Mouse (Mus musculus) MEL-GATA-1-ER (cell line): ENCODE results near the gene Asgr1.
"Not testable (repeated sequence)": the region's sequence is repeated elsewhere in the genome, so short reads cannot be mapped to it uniquely, and the experiment has no call there.

ENCODE experiments used
- DNase-seq: peaks from one replicate; pipeline ENCODE4 v3.0.0-alpha.2; 2012; ENCODE audit warnings: low read depth; ENCODE audit errors: extremely low read depth

The Asgr1 gene

DNA sequence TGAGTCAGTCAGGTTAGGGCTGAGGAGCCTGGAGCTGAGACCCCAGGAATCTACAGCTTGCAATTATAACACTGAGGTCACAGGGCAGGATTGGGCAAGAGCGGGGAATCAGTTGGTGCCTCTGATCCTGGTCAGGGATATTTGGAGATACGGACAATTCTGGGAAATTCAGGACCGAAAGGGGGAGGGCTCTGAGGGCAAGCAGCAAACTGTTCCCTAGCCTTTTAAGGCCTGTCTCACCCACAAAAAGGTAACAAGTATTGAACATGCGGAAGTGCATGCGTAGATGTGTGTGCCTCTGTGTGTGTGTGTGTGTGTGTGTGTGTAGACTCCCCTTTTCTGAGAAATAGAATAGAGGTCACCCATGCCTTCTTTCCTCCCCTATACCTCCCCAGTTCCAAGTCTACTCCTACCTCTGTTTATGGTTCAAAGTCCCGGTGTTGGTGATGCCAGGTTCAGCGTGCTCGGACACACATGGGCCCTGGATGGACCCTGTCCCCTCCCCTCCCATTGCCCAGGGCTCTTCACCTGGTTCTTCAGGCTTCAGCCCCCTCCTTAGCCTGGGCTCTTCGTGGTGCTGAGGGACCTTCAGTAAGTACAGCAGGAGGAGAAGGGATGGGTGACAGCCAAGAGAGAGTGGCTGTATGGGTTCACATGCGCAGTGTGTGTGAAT is at the start of gene Asgr1:
TSS of gene Asgr1 (plus strand) at position 188 of the 673 bp plus-strand sequence.
- DNase-seq, result no peak

- DNase-seq, result no peak
Observed at GRCm38 (mm10) chr11:70005521-70005920, 48.4 kb upstream of the Asgr1 start.

- no peak for DNase-seq
Observed at GRCm38 (mm10) chr11:70010033-70010432, 43.9 kb upstream of the Asgr1 start.

- DNase-seq, result no peak
Observed at GRCm38 (mm10) chr11:70010548-70010947, 43.3 kb upstream of the Asgr1 start.

- no peak for DNase-seq
Observed at GRCm38 (mm10) chr11:70010961-70011360, 42.9 kb upstream of the Asgr1 start.

DNA sequence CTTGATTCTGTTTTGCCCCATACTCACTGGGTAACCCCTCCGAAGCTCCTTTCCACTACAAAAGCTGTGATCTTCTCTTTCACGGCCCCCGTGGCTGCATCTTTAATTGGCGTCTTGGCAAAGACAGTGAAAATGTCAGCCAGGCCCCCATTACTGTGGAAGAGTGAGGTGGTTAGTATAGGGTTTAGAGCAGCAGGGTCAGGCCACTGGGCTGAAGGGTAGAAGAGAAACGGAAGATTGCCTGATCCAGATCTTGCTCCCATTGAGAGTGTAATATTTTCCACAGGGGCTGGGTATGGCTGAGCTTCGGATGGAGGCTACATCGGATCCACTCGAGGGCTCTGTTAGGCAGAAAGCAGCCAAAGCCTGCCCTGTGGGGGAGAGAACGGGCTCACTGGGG is 41.0 kb upstream of the Asgr1 start:
- no peak for DNase-seq

GRCm38 (mm10) chr11:70013408-70013807 is 40.5 kb upstream of the Asgr1 start:
- no peak for DNase-seq

DNA sequence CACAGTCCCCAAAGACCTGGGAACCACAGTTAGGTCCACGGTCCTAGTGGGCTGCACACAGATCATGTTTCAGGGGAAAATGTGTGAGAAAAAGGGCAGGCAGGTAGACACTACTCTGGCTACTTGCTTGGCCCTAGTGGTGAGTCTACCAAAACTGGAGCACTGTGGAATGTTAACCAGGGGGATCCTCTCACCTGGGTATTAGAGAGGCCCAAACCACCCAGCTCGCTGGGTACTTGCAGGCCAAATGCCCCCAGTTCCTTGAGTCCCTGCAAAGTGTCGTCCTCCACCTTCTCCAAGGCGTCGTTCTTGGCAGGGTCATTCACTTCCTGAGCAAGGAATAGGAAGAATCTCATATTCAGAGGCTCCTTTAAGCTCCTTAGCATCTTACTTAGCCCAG is 39.8 kb upstream of the Asgr1 start:
- no peak for DNase-seq

DNA sequence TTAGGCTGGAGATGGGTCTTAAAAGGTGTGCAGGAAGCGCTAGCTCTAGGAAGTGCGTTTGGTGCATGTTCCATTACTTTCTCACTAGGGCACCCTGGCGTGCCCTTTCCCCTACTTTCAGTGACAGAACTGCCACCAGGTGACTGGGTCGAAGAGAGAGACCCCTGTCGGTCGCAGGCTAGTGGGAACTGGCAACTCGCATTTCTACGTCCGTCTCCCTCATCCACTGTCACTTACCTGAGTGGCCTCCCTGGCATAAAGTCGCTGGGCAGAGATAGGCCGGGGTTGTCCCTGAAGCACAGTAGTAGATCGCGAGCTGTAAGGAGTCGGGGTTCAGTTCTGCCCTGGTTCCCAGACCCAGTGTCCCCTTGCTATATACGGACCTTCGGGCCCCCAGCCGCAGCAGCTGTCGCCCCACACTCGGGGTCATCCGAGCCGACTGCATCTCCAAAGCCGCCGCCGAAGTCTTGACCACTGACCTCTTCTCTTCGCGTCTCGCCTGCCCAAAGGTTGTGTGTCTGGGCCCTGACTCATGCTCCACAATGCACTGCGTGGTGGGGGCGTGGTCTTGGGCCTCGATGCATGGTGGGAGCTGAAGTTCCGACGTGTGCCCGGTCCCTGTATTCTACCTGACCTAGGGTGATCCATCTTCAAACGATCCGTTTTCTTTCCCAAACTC is 38.9 kb upstream of the Asgr1 start, which contains the start of gene Acadvl:
TSS of gene Acadvl (minus strand) at position 532 of the 679 bp plus-strand sequence.
- DNase-seq, result no peak

- DNase-seq, result no peak
Observed at GRCm38 (mm10) chr11:70015677-70016076, 38.2 kb upstream of the Asgr1 start.

DNA sequence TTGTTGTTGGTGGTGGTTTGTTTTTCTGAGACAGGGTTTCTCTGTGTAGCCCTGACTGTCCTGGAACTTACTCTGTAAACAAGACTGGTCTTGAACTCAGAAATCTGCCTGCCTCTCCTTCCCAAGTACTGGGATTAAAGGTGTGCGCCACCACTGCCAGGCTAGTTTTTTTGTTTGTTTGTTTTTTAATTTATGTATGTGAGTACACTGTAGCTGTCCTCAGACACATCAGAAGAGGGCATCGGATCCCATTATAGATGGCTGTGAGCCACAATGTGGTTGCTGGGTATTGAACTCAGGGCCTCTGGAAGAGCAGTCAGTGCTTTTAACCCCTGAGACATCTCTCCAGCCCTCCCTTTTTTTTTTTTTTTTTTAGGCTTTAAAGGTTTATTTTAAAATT is 37.7 kb upstream of the Asgr1 start:
- not testable (repeated sequence) for DNase-seq

GRCm38 (mm10) chr11:70016669-70017068 is 37.2 kb upstream of the Asgr1 start, which contains the start of gene Dlg4:
Gene Dlg4 (plus strand): TSS chr11:70016942.
- no peak for DNase-seq

GRCm38 (mm10) chr11:70017199-70017767 is 36.6 kb upstream of the Asgr1 start:
- no peak for DNase-seq

DNA sequence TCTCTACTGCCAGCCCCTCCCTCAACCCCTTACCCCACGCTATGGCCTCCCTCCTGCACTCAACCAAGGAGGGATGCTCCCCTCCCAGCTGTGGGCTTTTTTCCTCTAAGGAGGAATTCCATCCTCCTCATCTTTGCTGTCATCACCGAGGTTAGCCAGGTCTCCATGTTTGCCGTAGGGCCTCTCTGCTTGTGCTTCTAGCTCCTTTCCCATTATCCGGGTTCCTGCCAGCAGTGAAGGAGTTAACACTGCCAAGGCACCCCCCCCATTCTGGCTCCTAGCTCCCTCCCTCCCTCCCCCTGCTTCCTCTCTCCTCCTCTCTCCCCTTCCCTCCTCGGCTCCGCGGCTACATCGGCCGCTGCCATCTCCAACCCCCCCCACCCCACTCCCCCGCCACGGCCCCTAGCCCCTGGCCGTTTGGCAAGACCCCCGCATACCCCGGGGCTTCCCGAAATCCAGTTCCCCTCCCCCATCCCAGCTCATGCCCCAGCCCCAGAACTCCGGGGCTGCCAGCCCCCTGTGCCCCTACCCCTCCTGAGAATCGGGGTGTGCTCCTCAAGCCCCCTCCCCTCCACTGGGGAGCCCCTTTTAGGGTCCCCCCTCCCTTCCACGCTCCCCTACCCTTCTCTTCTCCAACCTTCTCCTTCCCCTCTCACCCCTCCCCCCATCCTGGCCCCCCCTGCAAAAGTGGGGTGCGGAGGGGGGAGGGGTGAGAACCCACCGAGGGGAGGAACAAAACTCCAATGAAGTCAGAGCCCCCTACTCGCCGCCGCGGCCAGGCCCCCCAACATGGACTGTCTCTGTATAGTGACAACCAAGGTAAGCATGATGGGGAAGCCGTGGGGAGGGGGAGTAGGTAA is 35.5 kb upstream of the Asgr1 start:
- no peak for DNase-seq

DNA sequence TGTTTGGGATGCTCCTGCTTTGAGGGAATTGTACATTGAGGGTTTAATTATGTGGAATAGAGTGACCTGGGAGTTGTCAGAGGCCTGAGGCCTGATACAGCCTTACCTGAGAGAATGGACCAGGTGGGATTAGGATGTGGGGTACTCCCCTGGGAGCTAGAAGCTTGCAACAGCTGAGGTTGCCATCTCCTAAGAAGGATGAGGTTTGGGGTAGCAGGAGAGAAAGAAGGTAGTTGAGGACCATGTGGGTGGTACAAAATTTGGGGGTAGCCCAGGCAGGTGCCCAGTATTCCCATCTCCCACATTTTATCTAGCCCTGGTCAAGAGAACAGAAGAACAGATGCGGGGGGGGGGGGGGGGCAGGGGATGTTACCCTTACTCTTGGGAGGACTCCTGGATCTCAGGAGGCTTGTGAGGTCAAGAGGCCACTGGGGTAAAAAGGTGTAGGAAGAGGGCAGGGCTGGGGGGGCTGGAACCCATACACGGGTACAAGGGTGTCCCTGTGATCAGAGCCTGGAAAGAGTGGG is 34.3 kb upstream of the Asgr1 start:
- DNase-seq, result no peak

DNA sequence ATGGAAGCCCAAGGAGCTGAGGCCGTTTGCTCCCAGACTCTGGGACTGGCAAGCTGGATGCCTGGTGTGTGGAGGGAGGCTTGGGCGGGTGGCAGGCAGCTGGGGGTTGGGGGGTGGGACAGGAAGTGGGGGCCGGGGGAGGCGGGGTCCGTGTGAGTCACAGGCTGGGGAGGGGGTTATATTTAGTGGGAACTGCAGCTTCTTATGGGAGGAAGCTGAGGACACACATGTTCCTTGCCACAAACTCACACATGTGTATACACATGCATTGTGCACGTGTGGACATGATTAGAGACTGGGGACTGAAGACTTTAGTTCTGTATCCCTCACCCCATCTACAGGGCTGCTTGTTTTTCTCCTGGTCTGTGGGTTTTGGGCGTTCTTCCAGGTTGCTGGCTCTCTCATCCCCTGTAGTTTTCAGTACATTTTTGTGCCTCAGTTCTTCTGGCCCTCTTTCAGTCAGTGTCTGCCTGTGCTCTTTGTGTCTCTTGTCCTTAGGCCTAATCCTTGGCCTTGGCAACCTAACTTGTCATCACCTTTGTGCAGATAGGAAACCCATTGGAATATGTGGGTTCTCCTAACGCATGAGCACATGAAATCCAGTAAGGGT is 33.8 kb upstream of the Asgr1 start:
- no peak for DNase-seq

DNA sequence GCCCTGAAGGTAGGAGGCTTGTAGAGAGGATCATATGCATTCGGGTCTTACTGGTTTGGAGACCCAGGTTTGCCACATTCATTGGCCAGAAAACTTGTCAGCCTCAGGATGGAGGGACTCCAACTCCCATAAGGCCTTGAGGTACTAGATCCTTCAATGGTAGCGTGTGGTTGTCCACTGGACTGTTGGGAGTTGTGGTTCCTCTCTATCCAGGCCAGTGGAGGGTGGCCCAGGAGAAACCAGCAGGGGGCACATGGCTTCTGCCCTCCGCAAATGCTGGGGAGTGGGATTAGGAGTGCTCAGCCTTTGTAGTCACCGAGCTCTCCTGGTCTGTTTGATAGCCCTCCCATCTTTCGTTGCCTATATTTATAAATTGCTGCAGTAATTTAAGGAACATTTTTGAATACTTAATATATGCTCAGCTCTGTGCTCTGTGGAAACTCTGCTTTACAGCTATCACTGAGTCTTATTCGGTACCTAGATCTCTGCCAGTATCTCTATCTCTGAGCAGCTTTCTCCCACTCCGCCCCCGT is 33.1 kb upstream of the Asgr1 start:
- peak; percentile 85 for DNase-seq

- DNase-seq, result peak; percentile 82
Observed at GRCm38 (mm10) chr11:70021264-70022132, 32.4 kb upstream of the Asgr1 start.

GRCm38 (mm10) chr11:70023481-70024150 is 30.3 kb upstream of the Asgr1 start:
- no peak for DNase-seq
